Mouse (Mus musculus) olfactory bulb, adult 2 months (tissue): ENCODE data around the gene D930048N14Rik. TPM values are rescaled to one million over a fixed set of nuclear protein-coding genes. Genes with fewer than 3 reads are reported as not detected.
A peak's percentile ranks its signal among the peaks of the same experiment; 100 is the strongest.
"Not testable (repeated sequence)": the region's sequence is repeated elsewhere in the genome, so short reads cannot be mapped to it uniquely, and the experiment has no call there.

ENCODE experiments used
- H3K27ac ChIP-seq: fragments of 200-500 bp; 2 replicates; pipeline ENCODE4 v1.5.1; 2012; ENCODE audit warnings: low read depth, low read length; ENCODE audit not compliant: insufficient read depth
- H3K4me1 ChIP-seq: fragments of 200-500 bp; 2 replicates; pipeline ENCODE4 v1.6.1; 2012; ENCODE audit warnings: low read length; ENCODE audit not compliant: control insufficient read depth, insufficient read depth
- H3K4me3 ChIP-seq: fragments of 200-500 bp; 2 replicates; pipeline ENCODE4 v1.5.1; 2012; ENCODE audit warnings: mild to moderate bottlenecking, low read depth, low read length, moderate library complexity; ENCODE audit not compliant: insufficient read depth
- CTCF ChIP-seq: fragments of 200-500 bp; IDR thresholded peaks from 2 replicates; pipeline ENCODE4 v1.5.1; 2012; ENCODE audit warnings: low read depth, mild to moderate bottlenecking, low read length, moderate library complexity; ENCODE audit not compliant: insufficient read depth
- POLR2A ChIP-seq: fragments of 200-500 bp; IDR thresholded peaks from 2 replicates; pipeline ENCODE4 v1.6.1; 2012; ENCODE audit warnings: mild to moderate bottlenecking, low read depth, low read length, moderate library complexity; ENCODE audit not compliant: insufficient read depth
- WGBS: fragments of 180-500 bp; shearing (Covaris S2); methylation state at CpG from one replicate; pipeline ENCODE4 v1.1.7; 2018; 5-methylcytosine and 5-hydroxymethylcytosine counted together
- polyA plus RNA-seq: library from polyadenylated mRNA; stranded (reverse); fragments of >200 nt; gene quantifications from 2 replicates; pipeline ENCODE4 v1.2.4, GENCODE M21; 2012; ENCODE audit warnings: low replicate concordance; ENCODE audit not compliant: missing spikeins, insufficient read depth, insufficient read length

The D930048N14Rik gene
- polyA plus RNA-seq, 1 experiment = not detected

- Histone ChIP-seq H3K4me3 (no peak overlapping the region), H3K27ac (no peak overlapping the region), H3K4me1 (peaks cover 9% of the 10 kb centered on the region)
- WGBS = 88% methylated on average over 10 of the region's 10 CpGs
- TF ChIP-seq CTCF (0 out of 2 replicates have a peak, but pooled peaks have one; percentile 5), POLR2A (no peak)
These were observed 6.2 kb downstream of the D930048N14Rik start for GRCm38 (mm10) chr11:51656798-51657521.

GRCm38 (mm10) chr11:51658291-51658690 is 7.5 kb downstream of the D930048N14Rik start:
- H3K27ac ChIP-seq = no peak overlapping the region
- H3K4me1 ChIP-seq = peaks cover 9% of the 10 kb centered on the region
- 58% methylated on average over 7 of the region's 7 CpGs for WGBS
- no peak overlapping the region for H3K4me3 ChIP-seq
- no peak for TF ChIP-seq CTCF
- TF ChIP-seq POLR2A = no peak

- WGBS = 38% methylated on average over 6 of the region's 6 CpGs
- H3K4me3 ChIP-seq = no peak overlapping the region
- TF ChIP-seq CTCF = no peak
- no peak for TF ChIP-seq POLR2A
- H3K4me1 ChIP-seq = peaks cover 9% of the 10 kb centered on the region
- no peak overlapping the region for H3K27ac ChIP-seq
These were observed 8.0 kb downstream of the D930048N14Rik start for GRCm38 (mm10) chr11:51658705-51659104.

GRCm38 (mm10) chr11:51661867-51662365 is 11.2 kb downstream of the D930048N14Rik start:
- Histone ChIP-seq H3K4me1 (peaks cover 9% of the 10 kb centered on the region), H3K27ac (no peak overlapping the region), H3K4me3 (no peak overlapping the region)
- no peak for TF ChIP-seq POLR2A
- TF ChIP-seq CTCF = no peak
- WGBS = 85% methylated on average over 16 of the region's 16 CpGs

- 67% methylated on average over 7 of the region's 7 CpGs for whole genome bisulfite sequencing
- Histone ChIP-seq H3K27ac (no peak overlapping the region), H3K4me3 (no peak overlapping the region), H3K4me1 (peaks cover 9% of the 10 kb centered on the region)
- no peak for TF ChIP-seq CTCF
- no peak for TF ChIP-seq POLR2A
These were observed 11.9 kb downstream of the D930048N14Rik start for GRCm38 (mm10) chr11:51662632-51663031.

- H3K27ac ChIP-seq = not testable (repeated sequence)
These were observed 14.0 kb downstream of the D930048N14Rik start for GRCm38 (mm10) chr11:51664747-51665146.

GRCm38 (mm10) chr11:51670846-51671245 is 20.1 kb downstream of the D930048N14Rik start:
- Histone ChIP-seq H3K27ac (no peak overlapping the region), H3K4me1 (no peaks in the 10 kb centered on the region), H3K4me3 (no peak overlapping the region)
- WGBS = 93% methylated on average over 7 of the region's 7 CpGs
- TF ChIP-seq CTCF (no peak), POLR2A (no peak)

More at GRCm38 (mm10) chr11:51664747-51665146, 14.0 kb downstream of the D930048N14Rik start:
- 95% methylated on average over 7 of the region's 7 CpGs for WGBS
- not testable (repeated sequence) for H3K4me1 ChIP-seq, H3K4me3 ChIP-seq

GRCm38 (mm10) chr11:51671376-51671775 is 20.6 kb downstream of the D930048N14Rik start:
- no peaks in the 10 kb centered on the region for H3K4me1 ChIP-seq
- TF ChIP-seq CTCF (no peak), POLR2A (no peak)
- 76% methylated on average over 2 of the region's 2 CpGs for WGBS

GRCm38 (mm10) chr11:51673291-51673690 is 22.5 kb downstream of the D930048N14Rik start:
- TF ChIP-seq POLR2A = no peak
- Histone ChIP-seq H3K4me3 (no peak overlapping the region), H3K27ac (no peak overlapping the region), H3K4me1 (no peaks in the 10 kb centered on the region)
- WGBS = 80% methylated on average over 9 of the region's 9 CpGs

More at GRCm38 (mm10) chr11:51671376-51671775, 20.6 kb downstream of the D930048N14Rik start:
- no peak overlapping the region for H3K4me3 ChIP-seq
- no peak overlapping the region for H3K27ac ChIP-seq
